Mouse (Mus musculus) brown adipose tissue, adult 24 weeks (tissue): ENCODE results near the gene Gabarapl1. TPM values are rescaled to one million over a fixed set of nuclear protein-coding genes. Genes with fewer than 3 reads are reported as not detected.
A peak's percentile ranks its signal among the peaks of the same experiment; 100 is the strongest.
"Not testable (repeated sequence)": the region's sequence is repeated elsewhere in the genome, so short reads cannot be mapped to it uniquely, and the experiment has no call there.

Source experiments
- H3K27ac ChIP-seq: fragments of 200-500 bp; replicated peaks from 2 replicates; pipeline ENCODE4 v1.5.1; 2012; ENCODE audit warnings: low read depth, mild to moderate bottlenecking, low read length
- H3K4me1 ChIP-seq: fragments of 200-500 bp; 2 replicates; pipeline ENCODE4 v1.6.1; 2012; ENCODE audit warnings: low read length, mixed read lengths; ENCODE audit not compliant: control insufficient read depth, insufficient read depth, insufficient read length
- H3K4me3 ChIP-seq: fragments of 200-500 bp; 2 replicates; pipeline ENCODE4 v1.5.1; 2012; ENCODE audit warnings: low read depth, mild to moderate bottlenecking, low read length, moderate library complexity; ENCODE audit not compliant: insufficient read depth
- polyA plus RNA-seq: library from polyadenylated mRNA; stranded (reverse); fragments of >200 nt; gene quantifications from 2 replicates; pipeline ENCODE4 v1.2.4, GENCODE M21; 2012; ENCODE audit not compliant: missing spikeins, insufficient read depth, insufficient read length

Gabarapl1 gene
- polyA plus RNA-seq = 111 and 147 TPM in 2 replicates

DNA sequence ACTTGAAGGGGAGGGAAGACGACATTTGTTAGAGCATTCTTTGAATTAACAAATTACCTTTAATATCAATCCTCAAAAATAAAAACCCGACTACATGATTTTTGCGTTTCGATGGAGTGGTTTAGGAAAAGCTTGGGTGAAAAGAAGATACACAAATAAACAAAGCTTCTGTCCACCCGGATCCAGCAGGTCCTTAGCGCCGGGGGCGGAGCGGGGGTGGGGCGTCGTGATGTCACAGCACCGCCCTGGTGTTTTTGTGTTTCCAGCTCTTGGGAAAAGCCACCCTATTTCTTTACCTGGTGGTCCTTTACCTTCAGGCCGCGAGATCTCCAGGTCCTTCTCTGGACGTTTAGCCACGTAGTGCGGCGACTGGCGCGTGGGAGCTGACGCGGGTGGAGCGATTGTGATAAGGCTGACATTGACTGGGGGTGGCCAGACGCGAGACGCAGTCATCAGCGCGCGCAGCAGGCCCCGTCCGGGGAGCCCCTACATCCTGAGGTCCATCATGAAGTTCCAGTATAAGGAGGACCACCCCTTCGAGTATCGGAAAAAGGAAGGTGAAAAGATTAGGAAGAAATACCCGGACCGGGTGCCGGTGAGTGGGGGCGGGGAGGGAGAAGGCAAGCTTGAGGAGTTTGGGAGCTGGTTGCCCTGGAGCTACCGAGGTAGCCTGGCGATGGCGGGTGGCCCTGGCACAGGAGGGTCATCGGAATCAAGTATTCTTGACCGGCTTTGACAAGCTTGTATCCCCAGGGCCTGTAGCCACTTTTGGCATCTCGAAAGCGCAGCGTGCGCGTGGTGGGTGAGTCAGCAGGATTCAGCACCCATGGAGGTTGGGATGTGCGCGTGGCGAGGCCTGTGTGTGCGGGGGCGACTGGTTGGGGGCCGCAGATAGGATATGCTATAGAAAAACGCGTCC lies at the start of gene Gabarapl1:
Gene Gabarapl1 (plus strand): TSS at position 219 of the 919 bp plus-strand sequence.
- peak within 1 kb of the TSS; percentile 91 for H3K4me3 ChIP-seq
- peaks cover 16% of the 10 kb centered on the region for H3K4me1 ChIP-seq
- peak within 1 kb of the TSS; percentile 90 for H3K27ac ChIP-seq

DNA sequence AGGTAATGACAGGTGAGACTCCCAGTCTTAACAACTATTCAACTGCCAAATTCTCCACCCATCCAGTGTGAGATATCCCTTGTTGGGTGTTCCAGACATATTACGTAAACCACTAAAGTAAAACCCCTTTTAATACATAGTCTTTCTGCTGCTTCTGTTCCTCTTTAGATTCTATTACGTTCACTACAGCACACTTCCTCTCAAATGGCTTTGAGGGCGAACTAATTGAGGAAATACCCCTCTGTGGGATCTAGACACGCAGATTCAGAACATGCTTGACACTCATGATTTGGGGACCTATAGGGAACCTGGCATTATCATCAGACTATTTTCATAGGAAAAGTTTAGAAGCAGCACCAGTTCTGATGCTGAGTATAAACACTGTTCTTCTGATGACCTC lies 38.0 kb upstream of the Gabarapl1 start:
- H3K27ac ChIP-seq = no peak overlapping the region
- no peaks in the 10 kb centered on the region for H3K4me1 ChIP-seq
- H3K4me3 ChIP-seq = no peak overlapping the region

DNA sequence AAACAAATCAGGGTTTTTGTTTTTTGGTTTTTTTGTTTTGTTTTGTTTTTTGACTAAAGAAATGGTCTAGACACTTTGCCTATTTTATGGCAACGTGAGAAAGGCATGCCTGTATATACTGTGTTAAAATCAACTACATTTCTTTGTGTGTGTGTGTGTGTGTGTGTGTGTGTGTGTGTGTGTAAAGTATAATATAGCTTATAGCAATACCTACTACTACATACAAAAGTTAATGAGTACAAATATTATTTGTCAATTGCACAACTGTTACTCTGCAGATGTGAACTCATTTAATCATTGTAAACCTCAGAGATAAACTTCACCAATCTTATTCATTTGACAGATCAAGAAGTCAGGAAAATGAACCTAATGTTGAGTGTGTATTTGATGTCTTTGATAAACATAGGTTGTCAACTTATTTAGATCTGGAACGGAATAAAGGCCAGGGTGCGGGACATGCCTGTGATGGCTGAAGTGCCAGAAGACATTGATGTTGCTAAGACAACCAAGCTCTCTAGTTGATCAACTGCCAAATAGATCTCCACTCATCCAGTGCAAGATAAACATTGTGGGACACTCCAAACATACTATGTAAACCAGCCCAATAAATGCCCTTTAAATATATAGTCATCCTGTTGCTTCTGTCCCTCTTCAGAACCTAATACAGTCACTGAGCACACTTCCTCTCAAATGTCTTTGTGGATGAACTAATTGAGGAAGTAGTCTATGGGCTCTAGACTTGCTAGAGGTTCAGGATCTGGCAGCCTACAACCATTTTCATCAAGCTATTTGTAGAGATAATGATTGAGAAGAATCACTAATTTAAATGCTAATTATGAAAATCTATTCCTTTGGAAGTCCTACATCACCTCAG lies 35.4 kb upstream of the Gabarapl1 start:
- Histone ChIP-seq H3K27ac (no peak overlapping the region), H3K4me1 (no peaks in the 10 kb centered on the region), H3K4me3 (no peak overlapping the region)

DNA sequence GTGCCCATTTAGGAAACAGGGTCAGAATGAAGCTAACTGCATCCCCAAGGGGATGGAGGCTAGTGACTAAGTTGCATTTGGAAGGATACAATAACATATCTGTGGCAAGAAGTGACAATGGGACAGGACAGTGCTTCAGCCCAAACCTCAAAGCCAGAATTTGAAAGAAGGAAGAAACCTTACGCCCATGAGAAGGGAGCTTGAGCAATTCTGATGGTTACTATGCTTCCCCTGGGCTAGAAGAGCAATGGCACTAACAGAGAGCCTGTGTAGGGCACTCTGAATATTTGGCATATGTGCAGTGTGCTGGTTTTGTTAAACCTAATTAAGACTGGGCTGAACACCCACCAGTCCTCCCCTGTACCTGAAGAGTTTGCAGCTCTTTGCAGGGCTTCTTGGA lies 33.4 kb upstream of the Gabarapl1 start:
- not testable (repeated sequence) for H3K4me1 ChIP-seq, H3K27ac ChIP-seq, H3K4me3 ChIP-seq

DNA sequence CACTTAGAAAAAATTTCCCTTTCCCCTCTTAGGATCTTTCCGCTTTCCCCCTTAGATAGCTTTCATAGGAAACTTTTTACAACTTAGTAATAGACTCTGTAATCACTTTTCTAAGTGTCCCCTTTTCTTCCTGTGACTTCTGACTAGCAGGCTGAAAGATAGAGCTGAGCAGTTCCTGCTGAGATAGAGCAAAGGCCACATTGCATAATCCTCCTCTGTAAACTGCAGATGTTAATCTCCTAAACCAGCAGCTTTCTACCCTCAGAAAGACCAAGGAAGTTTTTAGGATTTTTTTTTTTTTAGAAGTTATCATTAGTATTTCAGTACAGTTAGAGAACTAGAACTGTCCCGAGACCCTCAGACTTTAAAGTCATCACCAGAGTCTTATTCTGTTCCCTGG lies 29.5 kb upstream of the Gabarapl1 start:
- no peak overlapping the region for H3K4me3 ChIP-seq
- no peaks in the 10 kb centered on the region for H3K4me1 ChIP-seq
- no peak overlapping the region for H3K27ac ChIP-seq

DNA sequence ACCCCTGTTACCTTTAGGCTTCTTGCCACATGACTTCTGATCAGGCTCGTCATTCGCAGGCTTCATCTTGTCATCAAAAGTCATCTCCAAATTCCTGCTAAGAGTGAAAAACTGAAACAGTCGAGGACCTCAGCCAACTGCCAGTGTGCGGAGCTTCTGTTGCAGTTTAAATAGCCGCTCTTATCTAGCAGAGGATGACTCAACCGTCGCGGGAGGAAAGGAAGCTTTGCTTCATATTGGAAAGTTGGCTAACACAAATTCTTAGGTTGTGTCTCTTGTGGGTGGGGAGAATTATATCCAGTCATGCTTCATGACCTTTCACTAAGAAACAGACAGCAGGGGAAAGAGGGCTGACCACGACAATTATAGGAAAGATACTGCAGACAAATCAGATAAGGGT lies 25.9 kb upstream of the Gabarapl1 start, which contains the start of gene Olr1:
Gene Olr1 (minus strand): TSS at position 142 of the 400 bp plus-strand sequence.
- H3K27ac ChIP-seq = no peak within 1 kb of the TSS
- H3K4me3 ChIP-seq = no peak within 1 kb of the TSS
- no peaks in the 10 kb centered on the region for H3K4me1 ChIP-seq

DNA sequence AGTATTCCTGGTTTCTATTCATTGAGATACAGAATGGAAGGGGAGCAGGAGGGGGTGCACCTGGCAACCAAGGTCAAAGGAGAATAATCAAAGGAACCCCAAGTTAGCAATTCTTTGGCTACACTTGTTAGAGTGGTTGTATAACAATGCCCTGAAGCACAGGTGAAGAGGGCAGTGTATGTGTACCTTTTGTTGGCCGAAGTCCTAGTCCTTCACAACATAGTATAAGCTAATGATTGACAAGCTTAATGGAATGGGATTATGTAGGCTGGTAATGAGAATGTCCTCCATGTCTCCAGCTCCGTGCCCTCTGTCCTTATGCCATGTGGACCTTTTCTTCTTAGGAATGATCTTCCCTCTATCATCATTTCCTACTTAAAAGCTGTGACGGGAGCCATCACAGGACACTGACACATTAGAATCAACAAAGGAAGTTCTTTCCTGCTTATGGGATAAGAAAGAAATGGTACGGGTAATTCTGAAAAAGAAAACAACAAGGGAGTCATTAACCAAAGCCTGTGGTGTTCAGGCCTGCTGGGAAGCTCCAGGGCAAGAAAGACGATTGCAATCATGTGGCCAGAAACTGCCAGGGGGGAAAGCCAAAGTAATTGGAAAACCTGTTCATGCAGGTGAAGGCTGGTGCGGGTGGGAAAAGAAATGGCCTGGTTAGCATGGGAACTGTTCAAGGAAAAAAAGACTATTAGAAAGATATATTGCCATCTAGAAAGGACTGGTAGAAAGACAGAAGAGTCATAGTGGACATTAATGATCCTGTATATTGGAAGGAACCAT lies 22.6 kb upstream of the Gabarapl1 start:
- Histone ChIP-seq H3K27ac (no peak overlapping the region), H3K4me1 (no peaks in the 10 kb centered on the region; the same call in 1 of the 2 replicates), H3K4me3 (no peak overlapping the region)

DNA sequence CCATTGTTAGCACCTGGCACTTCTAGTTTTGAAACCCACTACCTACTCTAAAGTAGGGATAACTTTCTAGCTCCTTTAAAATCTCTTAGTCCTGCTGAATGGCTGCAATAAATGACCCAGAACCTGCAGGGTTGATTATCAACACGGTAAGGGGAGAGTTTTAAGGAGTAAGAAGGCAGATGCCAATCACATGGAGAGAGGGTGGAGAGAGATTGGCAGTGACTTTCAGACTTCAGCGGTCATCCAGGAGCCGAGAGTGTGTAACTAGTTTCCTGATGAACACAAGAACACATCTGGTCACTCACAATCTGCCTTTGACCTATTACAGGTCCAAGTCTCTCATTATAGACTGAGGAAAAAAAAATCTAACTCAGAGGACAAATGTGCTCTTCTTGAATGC lies 20.6 kb upstream of the Gabarapl1 start, which contains the start of gene Tmem52b:
Gene Tmem52b (plus strand): TSS at position 189 of the 400 bp plus-strand sequence.
- H3K27ac ChIP-seq = no peak within 1 kb of the TSS
- H3K4me1 ChIP-seq = no peaks in the 10 kb centered on the region; the same call in 1 of the 2 replicates

DNA sequence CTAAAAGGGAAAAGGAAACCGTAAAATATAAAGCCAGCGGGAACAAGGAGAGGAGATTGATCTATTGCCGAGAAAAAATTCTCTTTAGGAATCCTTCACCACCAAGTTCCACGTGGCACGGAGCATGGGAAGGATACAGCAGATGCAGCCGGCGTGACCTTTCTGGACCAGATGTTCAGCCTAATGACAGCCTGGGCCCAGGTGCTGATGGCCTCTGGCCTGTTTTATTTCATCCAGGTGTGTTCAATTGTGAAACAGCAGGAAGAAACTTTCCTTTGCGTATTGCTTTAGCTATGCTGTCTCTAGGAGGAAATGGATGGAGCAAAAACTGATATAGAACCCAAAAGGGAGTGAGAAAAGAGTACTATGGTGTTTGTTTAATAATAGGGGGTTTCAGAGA lies 20.1 kb upstream of the Gabarapl1 start:
- H3K4me1 ChIP-seq = no peaks in the 10 kb centered on the region; the same call in 1 of the 2 replicates
- no peak overlapping the region for H3K27ac ChIP-seq
- H3K4me3 ChIP-seq = no peak overlapping the region

More for the DNA sequence above, 20.6 kb upstream of the Gabarapl1 start, which contains the start of gene Tmem52b:
- no peak within 1 kb of the TSS for H3K4me3 ChIP-seq

DNA sequence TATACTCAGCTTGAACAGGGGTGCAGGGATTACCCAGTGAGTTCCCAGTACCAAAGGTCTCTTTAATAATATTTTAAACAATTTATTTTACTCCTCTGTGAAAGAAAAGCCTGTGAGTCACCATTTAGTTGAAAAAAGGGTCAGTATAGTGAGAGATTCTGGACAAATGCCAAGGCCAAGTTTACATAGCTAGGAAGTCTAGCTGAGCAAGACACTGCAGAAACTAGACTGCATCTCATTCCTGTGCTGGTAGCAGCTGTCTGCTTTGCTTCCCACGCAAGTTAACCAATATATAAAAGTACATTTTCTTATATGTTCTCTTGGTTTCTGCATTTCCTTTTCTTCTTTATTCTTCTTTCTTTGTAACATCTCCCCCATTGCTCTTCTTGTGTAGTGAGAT lies 19.6 kb upstream of the Gabarapl1 start:
- H3K4me3 ChIP-seq = no peak overlapping the region
- no peak overlapping the region for H3K27ac ChIP-seq
- no peaks in the 10 kb centered on the region; the same call in 1 of the 2 replicates for H3K4me1 ChIP-seq

DNA sequence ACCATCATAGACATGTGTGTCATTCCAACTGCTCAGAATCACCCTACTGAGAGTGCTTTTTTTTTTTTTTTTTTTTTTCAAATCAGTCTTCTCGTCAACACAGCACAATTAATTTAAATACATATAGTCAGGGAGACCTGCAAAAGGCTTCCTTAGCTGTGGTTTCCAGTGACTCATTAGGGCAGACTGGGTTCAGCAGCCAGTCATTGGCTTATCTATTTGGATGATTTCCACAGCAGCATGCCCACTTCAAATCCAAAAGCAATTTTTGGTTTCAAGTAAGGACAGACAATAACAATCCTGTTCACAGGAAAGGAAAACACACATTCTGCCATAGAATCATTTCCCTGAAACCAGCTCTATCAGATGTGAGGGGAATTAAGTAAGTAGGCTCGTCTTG lies 18.6 kb upstream of the Gabarapl1 start:
- no peak overlapping the region for H3K4me3 ChIP-seq
- no peaks in the 10 kb centered on the region; the same call in 1 of the 2 replicates for H3K4me1 ChIP-seq

DNA sequence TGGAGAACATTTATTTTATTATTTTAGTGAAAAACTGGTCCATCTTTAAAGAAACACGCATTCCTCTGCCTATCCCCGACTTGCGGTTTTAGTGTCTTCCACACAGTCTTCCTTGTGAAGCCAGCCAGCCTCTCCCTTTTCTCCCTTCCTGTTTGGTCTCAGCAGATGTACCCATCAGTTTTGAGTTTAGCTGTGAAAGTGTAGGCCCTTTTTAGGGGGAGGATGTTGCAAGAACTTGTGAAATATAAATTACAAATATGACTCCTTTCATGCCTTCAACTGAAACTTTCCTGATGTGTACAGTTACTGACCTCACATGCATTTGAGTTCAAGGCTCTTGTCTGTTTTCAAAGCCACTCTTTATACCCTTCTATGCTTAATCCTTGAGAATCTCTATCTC lies 17.9 kb upstream of the Gabarapl1 start:
- Histone ChIP-seq H3K4me1 (no peaks in the 10 kb centered on the region; the same call in 1 of the 2 replicates), H3K27ac (no peak overlapping the region), H3K4me3 (no peak overlapping the region)

More for the DNA sequence above, 18.6 kb upstream of the Gabarapl1 start:
- H3K27ac ChIP-seq = no peak overlapping the region

DNA sequence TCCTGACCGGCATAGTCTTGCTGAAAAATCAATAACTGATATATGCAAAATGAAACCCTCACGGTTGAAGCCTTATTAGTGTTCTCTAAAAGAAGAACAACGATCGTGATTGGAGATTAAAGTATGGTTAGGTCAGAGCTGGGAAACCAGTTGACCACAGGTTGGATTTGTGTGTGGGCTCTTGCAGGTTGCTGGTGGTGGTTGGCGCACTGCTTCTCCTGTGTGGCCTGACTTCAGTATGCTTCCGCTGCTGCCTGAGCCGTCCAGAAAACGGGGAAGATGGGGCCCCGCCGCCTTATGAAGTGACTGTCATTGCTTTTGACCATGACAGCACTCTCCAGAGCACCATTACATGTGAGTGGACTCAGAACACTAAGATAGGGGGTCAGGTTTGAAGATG lies 16.6 kb upstream of the Gabarapl1 start:
- Histone ChIP-seq H3K27ac (no peak overlapping the region), H3K4me3 (no peak overlapping the region), H3K4me1 (no peaks in the 10 kb centered on the region; the same call in 1 of the 2 replicates)

DNA sequence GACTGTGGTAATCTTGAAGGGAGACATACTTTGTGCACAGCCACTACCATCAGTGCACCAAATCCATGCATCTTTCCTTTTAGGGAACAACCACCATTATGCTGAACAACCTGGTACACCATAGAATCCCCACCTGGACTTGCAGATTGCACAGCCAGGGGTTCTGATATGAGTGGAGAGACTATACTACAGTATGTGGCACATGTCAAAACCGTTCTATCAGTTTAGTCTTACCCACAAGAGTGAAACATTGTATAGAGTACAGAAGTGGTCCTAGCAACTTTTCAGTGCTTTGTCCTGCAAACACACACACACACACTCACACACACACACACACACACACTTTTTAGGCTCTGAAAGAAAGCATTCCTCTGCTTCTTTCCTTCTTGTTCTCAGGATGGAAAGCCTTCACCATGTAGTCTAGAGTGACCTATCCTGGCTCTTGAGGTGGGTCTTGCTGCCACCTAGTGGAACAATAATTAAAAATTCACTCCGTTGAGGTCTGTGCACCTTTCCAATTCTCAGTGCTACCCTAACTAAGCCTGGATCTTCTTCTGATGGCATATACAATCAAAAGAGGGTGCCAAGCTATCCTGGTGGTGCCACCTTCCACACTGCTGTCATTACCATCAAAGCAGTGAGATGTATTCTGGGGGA lies 15.1 kb upstream of the Gabarapl1 start:
- Histone ChIP-seq H3K27ac (no peak overlapping the region), H3K4me3 (no peak overlapping the region), H3K4me1 (no peaks in the 10 kb centered on the region; the same call in 1 of the 2 replicates)
